Mouse (Mus musculus) limb, embryonic 15.5 days (tissue): ENCODE data around the gene Gsta4. TPM values are rescaled to one million over a fixed set of nuclear protein-coding genes. Genes with fewer than 3 reads are reported as not detected.
A peak's percentile ranks its signal among the peaks of the same experiment; 100 is the strongest.

Experiments
- ATAC-seq: fragments of 200-750 bp; cut with Nextera tagmentation; 2 replicates; pipeline ENCODE4 v1.8.0; 2017; ENCODE audit warnings: low read depth, moderate TSS enrichment; ENCODE audit not compliant: insufficient number of reproducible peaks, low FRiP score, low TSS enrichment
- H3K27ac ChIP-seq: fragments of 300-500 bp; sonication (generic); 2 replicates; pipeline ENCODE4 v1.5.1; 2015; ENCODE audit warnings: moderate library complexity, mild to moderate bottlenecking, inconsistent platforms
- H3K27me3 ChIP-seq: fragments of 300-500 bp; sonication (generic); 2 replicates; pipeline ENCODE4 v1.6.1; 2015; ENCODE audit warnings: inconsistent platforms
- H3K36me3 ChIP-seq: fragments of 300-500 bp; sonication (generic); 2 replicates; pipeline ENCODE4 v1.6.1; 2015; ENCODE audit warnings: inconsistent platforms
- H3K4me1 ChIP-seq: fragments of 300-500 bp; sonication (generic); 2 replicates; pipeline ENCODE4 v1.6.1; 2015; ENCODE audit warnings: inconsistent platforms
- H3K4me2 ChIP-seq: fragments of 300-500 bp; sonication (generic); 2 replicates; pipeline ENCODE4 v1.6.1; 2015; ENCODE audit warnings: mild to moderate bottlenecking, inconsistent platforms
- H3K4me3 ChIP-seq: fragments of 300-500 bp; sonication (generic); 2 replicates; pipeline ENCODE4 v1.5.1; 2015; ENCODE audit warnings: mild to moderate bottlenecking, inconsistent platforms
- H3K9ac ChIP-seq: fragments of 300-500 bp; sonication (generic); 2 replicates; pipeline ENCODE4 v1.6.1; 2015; ENCODE audit warnings: inconsistent platforms
- H3K9me3 ChIP-seq: fragments of 300-500 bp; sonication (generic); 2 replicates; pipeline ENCODE4 v1.6.1; 2016; ENCODE audit warnings: inconsistent platforms
- whole genome bisulfite sequencing: fragments of 180-500 bp; shearing (Covaris S2); methylation state at CpG from one replicate; pipeline ENCODE4 v1.1.7; 2015; 5-methylcytosine and 5-hydroxymethylcytosine counted together
- polyA plus RNA-seq: library from polyadenylated mRNA; unstranded; fragments of >200 nt; fragmentation: Nextera tagmentation; extraction: Ambion mirVana; gene quantifications from 2 replicates; pipeline ENCODE4 v1.2.1, GENCODE M21; 2015

Gene Gsta4
- polyA plus RNA-seq, 1 experiment from 2014 or later, result 60.6 TPM

GRCm38 (mm10) chr9:78185686-78186085 lies 3.1 kb downstream of the Gsta4 start:
- no peak for ATAC-seq

GRCm38 (mm10) chr9:78188910-78189309 lies 6.3 kb downstream of the Gsta4 start:
- ATAC-seq, result no peak
- Histone ChIP-seq H3K4me2 (no peak overlapping the region), H3K4me3 (no peak overlapping the region), H3K27ac (no peak overlapping the region), H3K27me3 (no peaks in the 10 kb centered on the region), H3K9ac (no peak overlapping the region), H3K36me3 (no peaks in the 10 kb centered on the region), H3K9me3 (no peaks in the 10 kb centered on the region), H3K4me1 (peaks cover 19% of the 10 kb centered on the region)
- 78% methylated on average over 8 of the region's 8 CpGs for WGBS

More at GRCm38 (mm10) chr9:78185686-78186085, 3.1 kb downstream of the Gsta4 start:
- Histone ChIP-seq H3K4me3 (no peak overlapping the region), H3K9me3 (no peaks in the 10 kb centered on the region), H3K4me1 (peaks cover 2% of the 10 kb centered on the region), H3K36me3 (no peaks in the 10 kb centered on the region), H3K4me2 (no peak overlapping the region), H3K27ac (no peak overlapping the region), H3K9ac (no peak overlapping the region), H3K27me3 (no peaks in the 10 kb centered on the region)
- WGBS, result 71% methylated on average over 9 of the region's 9 CpGs

- H3K9ac ChIP-seq, result no peak overlapping the region
- H3K4me1 ChIP-seq, result peaks cover 24% of the 10 kb centered on the region
- H3K9me3 ChIP-seq, result no peaks in the 10 kb centered on the region
- H3K4me3 ChIP-seq, result peak overlapping the region; percentile 50
- no peaks in the 10 kb centered on the region for H3K36me3 ChIP-seq
- no peak for ATAC-seq
- peak overlapping the region; percentile 63 for H3K4me2 ChIP-seq
- 0 out of 2 replicates have a peak overlapping the region, but pooled peaks have one; percentile 43 for H3K27ac ChIP-seq
- no peaks in the 10 kb centered on the region for H3K27me3 ChIP-seq
- 4% methylated on average over 19 of the region's 19 CpGs for WGBS
These were observed 8.4 kb downstream of the Gsta4 start for GRCm38 (mm10) chr9:78190651-78191634.

- Histone ChIP-seq H3K4me2 (peak overlapping the region; percentile 63), H3K9ac (peak overlapping the region; percentile 14; the same call in 1 of the 2 replicates), H3K36me3 (no peaks in the 10 kb centered on the region), H3K27ac (peak overlapping the region; percentile 63), H3K27me3 (no peaks in the 10 kb centered on the region), H3K9me3 (no peaks in the 10 kb centered on the region), H3K4me1 (peaks cover 24% of the 10 kb centered on the region), H3K4me3 (peak overlapping the region; percentile 50)
- ATAC-seq, result no peak
- WGBS, result under 1% methylated on average over 18 of the region's 18 CpGs
These were observed 9.2 kb downstream of the Gsta4 start for GRCm38 (mm10) chr9:78191736-78192135.

- Histone ChIP-seq H3K4me2 (no peak overlapping the region), H3K4me1 (peaks cover 24% of the 10 kb centered on the region), H3K27me3 (no peaks in the 10 kb centered on the region), H3K36me3 (no peaks in the 10 kb centered on the region), H3K9me3 (no peaks in the 10 kb centered on the region), H3K4me3 (no peak overlapping the region), H3K27ac (no peak overlapping the region), H3K9ac (no peak overlapping the region)
- no peak for ATAC-seq
- WGBS, result 38% methylated on average over 9 of the region's 9 CpGs
These were observed 11.5 kb downstream of the Gsta4 start for GRCm38 (mm10) chr9:78193902-78194597.

- ATAC-seq, result no peak
- Histone ChIP-seq H3K4me2 (no peak overlapping the region), H3K27me3 (no peaks in the 10 kb centered on the region), H3K27ac (no peak overlapping the region), H3K4me1 (peaks cover 24% of the 10 kb centered on the region), H3K4me3 (no peak overlapping the region), H3K36me3 (no peaks in the 10 kb centered on the region), H3K9ac (no peak overlapping the region), H3K9me3 (no peaks in the 10 kb centered on the region)
- 83% methylated on average over 11 of the region's 11 CpGs for WGBS
These were observed 12.5 kb downstream of the Gsta4 start for GRCm38 (mm10) chr9:78195034-78195433.

GRCm38 (mm10) chr9:78197801-78198200 lies 15.2 kb downstream of the Gsta4 start:
- Histone ChIP-seq H3K36me3 (no peaks in the 10 kb centered on the region), H3K27ac (no peak overlapping the region), H3K27me3 (no peaks in the 10 kb centered on the region), H3K9ac (no peak overlapping the region), H3K4me2 (no peak overlapping the region), H3K4me1 (peaks cover 9% of the 10 kb centered on the region; the same call in 1 of the 2 replicates), H3K9me3 (no peaks in the 10 kb centered on the region), H3K4me3 (no peak overlapping the region)
- ATAC-seq, result no peak
- 93% methylated on average over 9 of the region's 9 CpGs for WGBS

GRCm38 (mm10) chr9:78204194-78204593 lies 21.6 kb downstream of the Gsta4 start:
- Histone ChIP-seq H3K4me3 (no peak overlapping the region), H3K9me3 (no peaks in the 10 kb centered on the region), H3K27me3 (no peaks in the 10 kb centered on the region), H3K4me1 (no peaks in the 10 kb centered on the region), H3K4me2 (no peak overlapping the region), H3K9ac (no peak overlapping the region), H3K36me3 (peaks cover 13% of the 10 kb centered on the region; the same call in 1 of the 2 replicates), H3K27ac (no peak overlapping the region)
- ATAC-seq, result no peak
- 86% methylated on average over 6 of the region's 6 CpGs for WGBS

- H3K4me2 ChIP-seq, result no peak overlapping the region
- 26% methylated on average over 4 of the region's 4 CpGs for WGBS
- H3K27ac ChIP-seq, result no peak overlapping the region
- H3K4me3 ChIP-seq, result no peak overlapping the region
- no peaks in the 10 kb centered on the region for H3K9me3 ChIP-seq
- no peak overlapping the region for H3K9ac ChIP-seq
- H3K27me3 ChIP-seq, result no peaks in the 10 kb centered on the region
- no peaks in the 10 kb centered on the region for H3K4me1 ChIP-seq
- no peak for ATAC-seq
- peaks cover 13% of the 10 kb centered on the region; the same call in 1 of the 2 replicates for H3K36me3 ChIP-seq
These were observed 26.4 kb downstream of the Gsta4 start for GRCm38 (mm10) chr9:78208956-78209355.

GRCm38 (mm10) chr9:78210079-78210478 lies 27.5 kb downstream of the Gsta4 start:
- ATAC-seq, result no peak
- Histone ChIP-seq H3K27ac (no peak overlapping the region), H3K9me3 (no peaks in the 10 kb centered on the region), H3K4me3 (no peak overlapping the region), H3K4me2 (no peak overlapping the region), H3K4me1 (no peaks in the 10 kb centered on the region), H3K27me3 (no peaks in the 10 kb centered on the region), H3K36me3 (peaks cover 9% of the 10 kb centered on the region; the same call in 1 of the 2 replicates), H3K9ac (no peak overlapping the region)
- WGBS, result 89% methylated on average over 3 of the region's 3 CpGs

GRCm38 (mm10) chr9:78210821-78211220 lies 28.2 kb downstream of the Gsta4 start:
- Histone ChIP-seq H3K9me3 (no peaks in the 10 kb centered on the region), H3K4me2 (no peak overlapping the region), H3K9ac (no peak overlapping the region), H3K4me1 (no peaks in the 10 kb centered on the region), H3K4me3 (no peak overlapping the region), H3K36me3 (peaks cover 4% of the 10 kb centered on the region; the same call in 1 of the 2 replicates), H3K27me3 (no peaks in the 10 kb centered on the region), H3K27ac (no peak overlapping the region)
- 95% methylated on average over 2 of the region's 2 CpGs for WGBS
- no peak for ATAC-seq

GRCm38 (mm10) chr9:78211521-78211920 lies 28.9 kb downstream of the Gsta4 start:
- H3K36me3 ChIP-seq, result 0 out of 2 replicates have a peak, but pooled peaks cover 4% of the 10 kb centered on the region
- no peak for ATAC-seq
- no peak overlapping the region for H3K4me3 ChIP-seq
- H3K9ac ChIP-seq, result no peak overlapping the region
- no peaks in the 10 kb centered on the region for H3K27me3 ChIP-seq
- H3K4me2 ChIP-seq, result no peak overlapping the region
- H3K27ac ChIP-seq, result no peak overlapping the region
- no peaks in the 10 kb centered on the region for H3K4me1 ChIP-seq
- no peaks in the 10 kb centered on the region for H3K9me3 ChIP-seq
- 89% methylated on average over 3 of the region's 3 CpGs for WGBS
